Comparison of ENCODE assay signal across 16 mouse cellular contexts in genomic region chr2:154946921-154947320, GRCm38 (mm10).
"Had no signal": no experiment of that assay in that cellular context is flagged by ENCODE, and none has a peak within 500 bp of the region (broad histone marks: within the 10 kb centered on the region; RNA-seq: fewer than 3 reads in every experiment).

No protein-coding gene starts in this region.

- DNase-seq: retina, postnatal 1 day; right cerebral cortex, adult 18-20 months; right cerebral cortex, postnatal 14 days; right cerebral cortex, postnatal 25 days; right cerebral cortex, postnatal 4 days; spleen, adult 18-20 months; thymus, adult 18-20 months; thymus, adult 2 months; thymus, postnatal 14 days; thymus, postnatal 25 days; thymus, postnatal 36 days; thymus, postnatal 4 days had no signal

- H3K4me2 ChIP-seq: neural tube, embryonic 13.5 days; neural tube, embryonic 15.5 days; stomach, embryonic 15.5 days had no signal

- H3K9me3 ChIP-seq: neural tube, embryonic 13.5 days; neural tube, embryonic 15.5 days; stomach, embryonic 15.5 days had no signal

- H3K27ac ChIP-seq: neural tube, embryonic 13.5 days; neural tube, embryonic 15.5 days; stomach, embryonic 15.5 days; stomach, postnatal 0 days had no signal

- H3K36me3 ChIP-seq: neural tube, embryonic 13.5 days; neural tube, embryonic 15.5 days; stomach, embryonic 15.5 days had no signal

- H3K9ac ChIP-seq: neural tube, embryonic 13.5 days; neural tube, embryonic 15.5 days; stomach, embryonic 15.5 days had no signal

- H3K27me3 ChIP-seq: stomach, embryonic 15.5 days had no signal

- H3K4me3 ChIP-seq: neural tube, embryonic 13.5 days; neural tube, embryonic 15.5 days; stomach, embryonic 15.5 days had no signal
